Mouse (Mus musculus): ENCODE data around the gene Cisd3. TPM values are rescaled to one million over a fixed set of nuclear protein-coding genes. Genes with fewer than 3 reads are reported as not detected.

Cisd3 gene
- polyA plus RNA-seq, 1 experiment from 2014 or later: 23.8 TPM

DNA sequence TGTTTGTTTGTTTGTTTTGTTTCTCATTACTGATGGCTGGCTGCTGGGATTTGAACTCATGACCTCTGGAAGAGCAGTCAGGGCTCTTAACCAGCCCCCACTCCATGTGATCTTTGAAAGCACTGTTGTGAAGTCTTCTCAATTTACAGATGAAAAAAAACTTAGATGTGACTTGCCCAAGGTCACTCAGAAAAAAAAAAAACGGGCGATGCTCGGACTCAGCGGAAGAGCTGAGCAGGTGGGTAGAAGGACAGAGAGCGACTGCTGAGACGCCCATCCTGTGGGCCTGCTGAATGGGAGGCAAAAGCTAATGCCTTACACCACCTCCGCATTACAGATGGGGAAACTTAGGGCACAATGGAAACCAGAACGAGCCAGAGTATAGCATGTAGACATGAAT, 11.0 kb downstream of the Cisd3 start:
- Histone ChIP-seq H3K27ac (peak overlapping the region; percentile 89), H3K27me3 (no peaks in the 10 kb centered on the region), H3K4me1 (replicated peaks) (peaks cover 65% of the 10 kb centered on the region), H3K4me3 (peak overlapping the region; percentile 93), H3K36me3 (peaks cover 17% of the 10 kb centered on the region), H3K4me2 (peak overlapping the region; percentile 89), H3K9me3 (no peaks in the 10 kb centered on the region), H3K9ac (peak overlapping the region; percentile 68; the same call in 1 of the 2 replicates)
- no peak for ATAC-seq (ENCODE audit: low FRiP score)
- WGBS: 73% methylated on average over 8 of the region's 8 CpGs

GRCm38 (mm10) chr11:97697199-97697890, 11.7 kb downstream of the Cisd3 start:
- H3K4me2 ChIP-seq: peak overlapping the region; percentile 89
- ATAC-seq (ENCODE audit: low FRiP score): no peak
- no peaks in the 10 kb centered on the region for H3K27me3 ChIP-seq
- peak overlapping the region; percentile 97 for H3K9ac ChIP-seq
- 53% methylated on average over 11 of the region's 11 CpGs for WGBS
- peaks cover 71% of the 10 kb centered on the region for H3K4me1 ChIP-seq (replicated peaks)
- H3K9me3 ChIP-seq: no peaks in the 10 kb centered on the region
- peaks cover 10% of the 10 kb centered on the region for H3K36me3 ChIP-seq
- H3K4me3 ChIP-seq: peak overlapping the region; percentile 93
- H3K27ac ChIP-seq: peak overlapping the region; percentile 99

- Histone ChIP-seq H3K9ac (peak overlapping the region; percentile 97), H3K27me3 (no peaks in the 10 kb centered on the region), H3K4me1 (replicated peaks) (peaks cover 69% of the 10 kb centered on the region), H3K9me3 (no peaks in the 10 kb centered on the region), H3K36me3 (peaks cover 3% of the 10 kb centered on the region), H3K27ac (peak overlapping the region; percentile 99), H3K4me2 (peak overlapping the region; percentile 89), H3K4me3 (peak overlapping the region; percentile 93)
- no peak for ATAC-seq (ENCODE audit: low FRiP score)
- WGBS: 1% methylated on average over 14 of the region's 14 CpGs
Observed at GRCm38 (mm10) chr11:97697891-97698529, 12.4 kb downstream of the Cisd3 start.

DNA sequence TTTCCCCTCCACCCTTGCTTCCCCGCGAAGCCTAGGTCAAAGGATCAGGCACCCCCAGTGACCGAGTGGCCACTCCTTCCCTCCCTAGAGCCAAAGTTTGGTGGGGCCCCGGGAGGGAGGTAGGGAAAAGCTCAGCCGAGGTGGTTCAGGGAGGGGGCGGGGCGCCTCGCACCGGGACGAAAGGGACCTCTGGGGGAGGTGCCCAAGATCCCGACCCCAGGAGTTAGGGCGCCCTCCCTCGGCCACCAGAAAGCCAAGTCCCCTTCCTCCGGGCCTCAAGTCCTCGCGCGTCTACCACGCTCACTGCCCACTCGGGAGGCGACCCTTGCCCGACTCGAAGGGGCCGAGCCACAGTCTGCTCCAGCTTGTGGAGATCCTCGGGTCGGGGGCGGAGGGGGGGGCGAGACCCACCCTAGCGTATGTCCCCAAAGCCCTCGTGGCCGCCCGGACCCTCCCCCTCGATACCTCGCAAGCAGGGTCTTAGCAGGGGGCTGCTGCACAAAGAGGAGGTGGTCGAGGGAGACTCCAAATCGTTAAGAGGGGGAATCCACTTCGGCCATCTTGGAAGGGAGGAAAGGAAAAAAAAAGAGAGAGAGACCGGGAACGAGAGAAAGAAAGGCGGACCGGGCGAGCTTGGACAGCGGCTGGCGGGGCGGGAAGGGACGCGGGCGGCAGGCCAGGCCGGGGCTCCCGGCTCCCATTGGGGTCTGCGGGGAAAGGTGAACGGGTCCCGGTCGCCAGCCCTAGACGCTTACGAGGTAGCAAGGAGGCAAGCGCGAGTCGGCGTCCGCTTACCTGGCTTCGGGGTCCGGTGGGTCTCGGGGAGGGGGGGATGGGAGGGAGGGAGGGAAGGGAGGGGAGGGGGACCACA, 13.3 kb downstream of the Cisd3 start:
- Histone ChIP-seq H3K4me3 (peak overlapping the region; percentile 93), H3K4me1 (replicated peaks) (peaks cover 65% of the 10 kb centered on the region)
- WGBS: under 1% methylated on average over 51 of the region's 63 CpGs

GRCm38 (mm10) chr11:97699626-97700002, 14.0 kb downstream of the Cisd3 start:
- no peaks in the 10 kb centered on the region for H3K27me3 ChIP-seq
- H3K27ac ChIP-seq: peak overlapping the region; percentile 99
- WGBS: 0% methylated on average over 6 of the region's 9 CpGs
- peak overlapping the region; percentile 93 for H3K4me3 ChIP-seq
- no peaks in the 10 kb centered on the region for H3K36me3 ChIP-seq
- H3K4me2 ChIP-seq: peak overlapping the region; percentile 89
- H3K9me3 ChIP-seq: no peaks in the 10 kb centered on the region
- peak; percentile 40 for ATAC-seq (ENCODE audit: low FRiP score)
- H3K4me1 ChIP-seq (replicated peaks): peaks cover 65% of the 10 kb centered on the region
- peak overlapping the region; percentile 97 for H3K9ac ChIP-seq

More for the DNA sequence above, 13.3 kb downstream of the Cisd3 start:
- Histone ChIP-seq H3K27me3 (no peaks in the 10 kb centered on the region), H3K27ac (peak overlapping the region; percentile 99), H3K36me3 (no peaks in the 10 kb centered on the region), H3K9ac (peak overlapping the region; percentile 97), H3K4me2 (peak overlapping the region; percentile 89), H3K9me3 (no peaks in the 10 kb centered on the region)
- no peak; the same call in 1 of the 2 replicates for ATAC-seq (ENCODE audit: low FRiP score)

DNA sequence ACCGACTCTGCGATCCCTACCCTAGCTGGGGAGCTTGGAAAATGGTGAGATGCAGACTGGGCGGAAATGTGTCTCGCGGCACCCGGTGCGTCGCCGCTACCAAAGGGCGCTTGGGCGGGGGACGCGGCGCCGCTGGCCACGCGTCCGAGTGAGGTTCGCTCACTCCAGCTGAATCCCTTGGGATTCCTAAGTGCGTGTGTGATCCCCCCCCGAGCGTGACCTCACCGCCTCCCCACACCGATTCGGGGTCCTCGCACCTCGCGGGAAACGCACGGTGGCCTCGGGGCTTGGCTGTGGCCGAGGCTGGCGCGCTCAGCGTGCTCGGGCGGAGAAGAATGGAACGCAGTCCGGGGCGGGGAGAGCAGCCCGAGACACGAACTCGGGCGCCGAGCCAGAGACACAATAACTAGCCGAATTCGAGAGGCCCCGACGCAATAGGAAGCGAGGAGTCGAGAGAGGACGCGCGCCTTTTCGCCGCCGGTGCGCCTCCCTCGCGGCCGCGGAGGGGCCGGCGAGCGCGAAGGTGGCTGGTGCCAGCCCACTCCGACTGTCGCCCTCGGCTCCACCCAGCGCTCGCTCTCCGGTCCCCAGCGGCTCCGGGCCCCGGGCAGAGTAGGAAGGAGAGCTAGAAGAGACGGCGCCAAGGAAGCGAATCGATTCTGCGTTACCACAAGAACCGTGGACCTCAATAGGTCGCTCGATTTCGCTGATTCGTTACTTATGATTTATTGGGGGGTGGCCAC, 14.5 kb downstream of the Cisd3 start, which contains the start of gene Pcgf2:
TSS of gene Pcgf2 (minus strand) at position 495 of the 743 bp plus-strand sequence.
- Histone ChIP-seq H3K9me3 (no peaks in the 10 kb centered on the region), H3K27ac (peak within 1 kb of the TSS; percentile 99), H3K27me3 (no peaks in the 10 kb centered on the region), H3K4me1 (replicated peaks) (peaks cover 64% of the 10 kb centered on the region), H3K4me2 (peak within 1 kb of the TSS; percentile 89), H3K4me3 (peak within 1 kb of the TSS; percentile 93), H3K36me3 (no peaks in the 10 kb centered on the region), H3K9ac (peak within 1 kb of the TSS; percentile 97)
- peak; percentile 7; the same call in 1 of the 2 replicates for ATAC-seq (ENCODE audit: low FRiP score)
- under 1% methylated on average over 85 of the region's 85 CpGs for WGBS

DNA sequence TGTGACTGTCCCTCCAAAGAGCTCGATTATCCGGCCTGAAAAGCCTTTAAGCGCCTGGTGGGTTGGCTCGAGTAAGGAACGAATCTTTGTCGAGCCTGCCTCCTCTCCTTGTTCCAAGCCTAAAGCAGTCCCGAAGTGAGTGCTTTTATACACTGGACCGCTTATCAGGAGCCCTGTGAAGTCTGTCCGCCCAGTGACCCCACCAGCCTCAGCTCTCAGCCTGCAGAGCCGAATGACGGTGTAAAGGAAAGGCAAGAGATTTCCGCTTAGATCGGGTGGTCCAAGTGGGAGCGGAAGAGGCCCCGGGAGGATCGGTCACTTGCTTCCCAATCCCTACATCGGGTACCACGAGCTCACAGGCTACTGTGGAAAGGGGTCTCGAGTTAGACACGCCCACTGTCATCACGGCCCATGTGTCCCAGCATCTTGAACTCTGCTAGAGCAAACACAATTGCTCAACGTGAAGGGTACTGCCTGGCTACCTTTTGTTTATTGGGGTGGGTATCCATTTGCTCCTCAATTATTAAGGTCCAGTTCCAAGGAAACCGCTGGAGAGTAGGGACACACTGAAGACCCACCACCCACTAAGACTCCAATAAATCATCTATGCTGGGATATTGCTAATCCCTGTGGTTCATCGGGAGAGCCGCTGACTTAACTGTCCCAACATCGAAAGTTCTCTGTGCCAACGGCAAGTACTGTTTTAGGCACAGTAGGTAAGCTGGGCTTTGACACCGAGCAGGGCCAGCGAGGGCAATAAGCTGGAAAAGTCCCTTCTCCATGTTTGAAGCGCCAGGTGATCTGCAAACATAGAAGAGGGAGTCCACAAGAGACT, 15.3 kb downstream of the Cisd3 start:
- H3K9ac ChIP-seq: peak overlapping the region; percentile 97
- 18% methylated on average over 30 of the region's 30 CpGs for WGBS
- ATAC-seq (ENCODE audit: low FRiP score): no peak
- peak overlapping the region; percentile 99 for H3K27ac ChIP-seq
- H3K4me1 ChIP-seq (replicated peaks): peaks cover 56% of the 10 kb centered on the region
- peak overlapping the region; percentile 93 for H3K4me3 ChIP-seq
- no peaks in the 10 kb centered on the region for H3K27me3 ChIP-seq
- no peaks in the 10 kb centered on the region for H3K9me3 ChIP-seq
- H3K4me2 ChIP-seq: peak overlapping the region; percentile 89
- H3K36me3 ChIP-seq: peaks cover 7% of the 10 kb centered on the region

DNA sequence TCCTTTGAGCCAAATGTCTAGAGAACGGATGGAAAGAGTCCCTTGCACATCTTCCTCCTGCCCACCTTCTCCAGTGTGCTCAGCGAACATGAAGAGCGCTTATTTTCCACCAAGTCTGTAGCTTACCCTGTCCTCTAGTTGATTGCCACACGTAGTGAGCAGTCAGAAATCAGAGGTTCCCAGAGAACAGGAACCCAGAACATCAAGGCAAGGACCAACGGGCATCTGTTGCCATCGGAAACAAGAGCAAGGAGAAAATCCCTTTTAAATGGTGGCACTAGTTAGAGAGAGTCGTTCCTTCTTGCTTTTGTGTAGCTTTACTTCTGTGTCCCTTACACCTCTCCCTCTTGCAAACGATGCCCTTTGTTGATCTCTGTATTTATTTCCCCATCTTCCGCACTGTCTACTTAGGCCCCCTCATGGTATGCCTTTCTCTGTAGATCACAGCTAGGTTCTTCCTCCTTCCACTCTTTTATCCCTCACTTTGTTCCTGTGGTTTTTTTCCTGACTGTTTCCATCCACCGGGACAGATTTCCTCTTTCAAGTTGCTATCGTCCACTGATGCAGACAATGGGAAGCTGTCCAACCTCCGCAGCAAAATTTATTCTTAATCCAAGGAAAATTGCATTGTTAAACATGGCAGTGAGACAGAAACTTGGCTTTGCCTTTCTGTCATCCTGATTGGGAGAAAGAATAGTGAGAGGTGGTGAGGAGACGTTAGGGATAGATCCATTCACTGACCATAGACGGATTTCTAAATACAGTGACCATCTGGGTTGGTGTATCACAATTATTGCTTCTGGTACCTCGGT, 16.2 kb downstream of the Cisd3 start:
- H3K4me3 ChIP-seq: peak overlapping the region; percentile 93
- H3K9ac ChIP-seq: peak overlapping the region; percentile 79; the same call in 1 of the 2 replicates
- no peaks in the 10 kb centered on the region for H3K27me3 ChIP-seq
- H3K4me2 ChIP-seq: peak overlapping the region; percentile 89
- peaks cover 47% of the 10 kb centered on the region for H3K4me1 ChIP-seq (replicated peaks)
- H3K9me3 ChIP-seq: no peaks in the 10 kb centered on the region
- H3K36me3 ChIP-seq: peaks cover 15% of the 10 kb centered on the region
- no peak for ATAC-seq (ENCODE audit: low FRiP score)
- WGBS: 55% methylated on average over 15 of the region's 15 CpGs
- peak overlapping the region; percentile 99 for H3K27ac ChIP-seq

DNA sequence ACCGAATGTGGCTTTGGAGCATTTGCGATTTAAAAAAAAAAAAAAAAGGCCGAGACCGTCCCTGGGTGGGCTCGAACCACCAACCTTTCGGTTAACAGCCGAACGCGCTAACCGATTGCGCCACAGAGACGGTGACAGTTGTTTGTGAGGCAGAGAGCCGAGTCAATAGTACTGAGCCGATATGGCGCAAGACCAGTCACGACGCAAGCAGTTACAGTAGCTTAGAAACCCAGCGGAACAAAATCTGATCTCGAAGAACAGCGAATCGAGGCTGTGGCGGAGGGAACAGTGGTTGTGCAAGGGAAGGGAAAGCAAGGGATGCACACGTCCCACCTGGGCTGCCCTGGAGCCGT, 16.7 kb downstream of the Cisd3 start:
- peaks cover 21% of the 10 kb centered on the region for H3K36me3 ChIP-seq
- peak overlapping the region; percentile 79 for H3K9ac ChIP-seq
- ATAC-seq (ENCODE audit: low FRiP score): no peak; the same call in 1 of the 2 replicates
- no peaks in the 10 kb centered on the region for H3K9me3 ChIP-seq
- peak overlapping the region; percentile 90 for H3K27ac ChIP-seq
- peaks cover 42% of the 10 kb centered on the region for H3K4me1 ChIP-seq (replicated peaks)
- peak overlapping the region; percentile 89 for H3K4me2 ChIP-seq
- peak overlapping the region; percentile 72 for H3K4me3 ChIP-seq
- H3K27me3 ChIP-seq: no peaks in the 10 kb centered on the region
- WGBS: under 1% methylated on average over 24 of the region's 24 CpGs

DNA sequence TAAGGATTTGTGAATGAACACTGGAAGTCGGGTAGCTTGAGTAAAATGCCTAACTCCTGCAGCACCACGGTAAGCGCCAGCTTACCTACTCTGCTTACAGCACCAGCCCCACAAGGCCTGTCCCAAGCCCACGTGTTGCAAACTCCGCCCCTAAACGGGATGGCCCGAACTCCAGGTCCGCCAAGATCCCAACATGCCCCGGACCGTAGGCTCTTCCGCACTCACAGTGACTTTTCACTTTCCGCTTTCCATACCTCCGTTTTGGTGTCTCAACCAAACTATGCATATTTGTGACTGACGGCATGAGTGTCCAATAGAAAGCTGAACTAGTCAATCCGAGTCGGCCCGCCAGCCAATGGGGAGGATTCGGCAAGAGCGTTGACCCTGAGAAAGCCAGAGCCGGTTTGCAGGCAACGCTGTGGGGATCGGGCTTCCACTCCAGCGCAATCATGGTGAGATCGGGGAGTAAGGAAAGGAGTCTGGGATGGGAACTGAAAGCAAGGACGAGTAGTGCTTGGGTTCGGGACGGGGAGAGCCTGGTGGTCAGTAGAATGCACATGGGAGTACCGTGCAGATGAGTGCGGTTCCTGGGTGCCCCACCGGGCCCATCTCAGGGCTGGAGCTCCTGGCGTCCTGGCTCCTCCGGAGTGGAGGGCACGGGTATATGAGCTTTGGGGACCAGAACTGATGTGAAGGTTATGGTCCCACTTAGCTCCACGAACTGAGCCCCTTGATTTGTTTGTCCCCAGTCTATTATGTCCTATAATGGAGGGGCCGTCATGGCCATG, 17.6 kb downstream of the Cisd3 start, which contains the start of gene Psmb3:
TSS of gene Psmb3 (plus strand) at position 361 of the 788 bp plus-strand sequence.
- Histone ChIP-seq H3K27me3 (no peaks in the 10 kb centered on the region), H3K4me3 (peak within 1 kb of the TSS; percentile 72), H3K4me2 (peak within 1 kb of the TSS; percentile 89), H3K36me3 (peaks cover 29% of the 10 kb centered on the region), H3K27ac (peak within 1 kb of the TSS; percentile 90), H3K9me3 (no peaks in the 10 kb centered on the region), H3K4me1 (replicated peaks) (peaks cover 34% of the 10 kb centered on the region), H3K9ac (peak within 1 kb of the TSS; percentile 87)
- peak; percentile 92 for ATAC-seq (ENCODE audit: low FRiP score)
- WGBS: under 1% methylated on average over 35 of the region's 35 CpGs
